Mouse (Mus musculus): ENCODE data around the gene Cxcl9.

DNA sequence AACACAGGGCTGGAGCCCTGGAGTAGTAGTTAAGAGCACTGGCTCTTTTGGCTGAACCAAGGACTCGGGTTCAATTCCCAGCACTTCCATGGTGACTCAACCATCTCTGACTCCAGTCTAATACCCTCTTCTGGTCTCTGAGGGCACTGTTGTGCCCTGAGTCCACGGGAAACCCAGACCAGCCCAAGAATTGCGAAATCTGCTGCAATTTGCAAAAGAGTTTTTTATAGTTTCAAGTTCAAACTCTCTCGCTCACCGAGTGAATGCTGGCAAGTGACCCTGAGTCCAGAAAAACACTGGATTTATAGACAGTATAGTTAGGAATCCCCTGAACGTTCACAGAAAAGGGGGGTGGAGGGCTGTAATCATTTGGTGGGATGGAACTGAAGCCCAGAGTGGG, 42.5 kb upstream of the Cxcl9 start:
- TF ChIP-seq CTCF (IDR thresholded peaks at IDR 0.05; ENCODE audit: low read depth) = no peak
- no peak for TF ChIP-seq EP300 (IDR thresholded peaks at IDR 0.05; ENCODE audit: low read depth)
